Mouse (Mus musculus): Measurements from ENCODE around the gene Erg.

The Erg gene

DNA sequence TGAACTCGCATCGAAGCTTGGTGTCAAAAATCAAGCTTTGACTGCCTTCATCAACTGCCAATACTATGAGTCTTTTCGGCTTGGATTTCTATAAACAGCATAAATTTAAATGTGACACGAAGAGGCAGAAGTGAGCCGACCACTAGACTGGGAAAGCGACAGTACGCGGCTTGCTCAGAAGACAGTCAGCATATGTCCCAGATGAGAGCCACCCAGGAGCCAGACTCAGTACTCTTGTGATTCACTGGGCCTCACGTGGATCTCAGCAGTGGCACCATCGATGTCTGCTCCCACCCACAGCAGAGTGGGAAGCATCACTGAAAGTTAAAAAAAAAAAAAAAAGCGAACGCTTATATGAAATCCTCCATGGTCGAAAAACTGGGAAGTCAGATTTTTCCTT, 105.2 kb downstream of the Erg start:
- DNase-seq (ENCODE audit: low spot score), result no peak

GRCm38 (mm10) chr16:95478558-95478957, 107.8 kb downstream of the Erg start:
- no peak for DNase-seq (ENCODE audit: low spot score)

GRCm38 (mm10) chr16:95475041-95475440, 111.4 kb downstream of the Erg start:
- no peak for DNase-seq (ENCODE audit: low spot score)

GRCm38 (mm10) chr16:95473946-95474345, 112.4 kb downstream of the Erg start:
- no peak for DNase-seq (ENCODE audit: low spot score)

- no peak for DNase-seq (ENCODE audit: low spot score)
Observed at GRCm38 (mm10) chr16:95472771-95473170, 113.6 kb downstream of the Erg start.

DNA sequence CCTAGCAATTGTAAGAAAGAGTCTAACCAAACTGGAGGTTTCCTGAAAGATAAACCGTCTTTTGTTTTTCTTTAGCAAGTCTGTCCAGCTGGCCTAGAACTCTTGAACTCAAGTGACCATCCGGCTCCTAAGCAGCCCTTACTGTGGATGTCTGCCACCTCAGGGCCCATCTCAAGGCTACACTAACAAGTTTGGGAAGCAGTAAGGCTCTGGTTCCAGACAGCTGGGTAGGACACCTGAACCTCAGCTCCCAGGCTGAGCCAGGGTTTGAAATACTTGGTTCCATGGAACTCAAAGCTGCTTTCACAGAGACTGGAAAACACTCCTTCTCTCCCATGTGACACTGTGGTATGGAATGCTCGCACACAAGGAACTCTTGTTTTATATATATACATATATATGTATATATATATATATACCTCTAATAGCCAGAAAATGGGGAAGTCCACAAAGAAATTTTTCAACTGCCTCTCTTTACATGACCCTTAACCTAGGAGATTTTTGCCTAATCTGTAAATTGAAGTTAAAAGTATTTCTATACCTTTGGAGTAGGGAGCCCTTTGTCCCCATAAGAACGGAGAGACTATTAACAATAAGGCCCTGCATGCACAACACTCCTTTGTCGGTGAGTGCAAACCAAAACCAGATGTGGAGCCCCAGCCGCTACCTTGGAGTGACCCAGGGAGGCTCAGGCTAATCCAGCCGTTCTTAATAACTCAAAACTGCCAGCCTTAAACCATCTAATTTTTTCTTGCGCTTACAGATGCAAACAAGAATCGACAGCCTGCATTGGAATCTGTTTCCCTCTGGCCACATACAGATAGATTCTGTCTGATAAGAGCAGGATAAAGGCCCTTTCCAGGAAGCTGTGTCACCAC, 116.9 kb downstream of the Erg start:
- DNase-seq (ENCODE audit: low spot score), result no peak

- DNase-seq (ENCODE audit: low spot score), result no peak
Observed at GRCm38 (mm10) chr16:95467893-95468292, 118.5 kb downstream of the Erg start.

DNA sequence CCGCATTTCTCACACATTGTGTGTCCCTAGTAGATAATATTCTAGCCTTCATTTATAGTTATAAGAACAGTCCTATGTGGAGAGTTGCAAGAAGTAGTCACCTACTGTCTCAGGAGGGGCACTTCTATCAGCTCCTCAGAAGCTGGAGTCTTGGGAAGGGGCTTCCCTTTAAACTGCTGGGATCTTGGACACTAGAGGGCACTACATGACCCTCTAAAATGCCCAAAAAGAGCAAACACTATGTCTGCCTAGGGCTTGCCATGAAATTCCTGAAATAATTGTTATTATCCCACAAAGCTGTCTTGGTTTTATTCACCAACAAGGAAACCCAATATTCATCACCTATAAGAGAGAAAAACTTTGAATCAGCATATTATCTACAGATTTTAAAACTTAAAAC, 119.8 kb downstream of the Erg start:
- no peak for DNase-seq (ENCODE audit: low spot score)

DNA sequence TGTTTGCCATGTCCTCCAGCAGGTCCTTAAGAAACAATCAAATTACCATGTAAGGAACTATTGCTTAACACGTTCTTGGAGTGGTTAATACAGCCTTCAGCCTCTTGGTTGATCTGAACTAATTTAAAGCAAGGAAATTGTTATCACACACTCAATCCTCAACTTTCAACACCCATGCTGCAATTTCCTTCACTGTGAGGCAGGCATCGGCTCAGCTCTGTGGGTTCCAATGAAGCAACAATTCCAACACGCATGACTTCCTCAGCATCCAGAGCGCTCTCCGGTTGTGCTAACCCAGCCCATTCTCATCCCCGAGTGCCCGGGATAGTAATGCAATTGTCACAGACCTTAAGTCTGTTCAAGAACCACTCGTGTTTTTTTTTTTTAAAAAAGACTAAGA, 121.8 kb downstream of the Erg start:
- no peak for DNase-seq (ENCODE audit: low spot score)

- DNase-seq (ENCODE audit: low spot score), result no peak
Observed at GRCm38 (mm10) chr16:95463796-95464195, 122.6 kb downstream of the Erg start.

- DNase-seq (ENCODE audit: low spot score), result no peak
Observed at GRCm38 (mm10) chr16:95461941-95462340, 124.5 kb downstream of the Erg start.

- DNase-seq (ENCODE audit: low spot score), result no peak
Observed at GRCm38 (mm10) chr16:95460336-95460735, 126.1 kb downstream of the Erg start.

- no peak for DNase-seq (ENCODE audit: low spot score)
Observed at GRCm38 (mm10) chr16:95459325-95459691, 127.1 kb downstream of the Erg start.

DNA sequence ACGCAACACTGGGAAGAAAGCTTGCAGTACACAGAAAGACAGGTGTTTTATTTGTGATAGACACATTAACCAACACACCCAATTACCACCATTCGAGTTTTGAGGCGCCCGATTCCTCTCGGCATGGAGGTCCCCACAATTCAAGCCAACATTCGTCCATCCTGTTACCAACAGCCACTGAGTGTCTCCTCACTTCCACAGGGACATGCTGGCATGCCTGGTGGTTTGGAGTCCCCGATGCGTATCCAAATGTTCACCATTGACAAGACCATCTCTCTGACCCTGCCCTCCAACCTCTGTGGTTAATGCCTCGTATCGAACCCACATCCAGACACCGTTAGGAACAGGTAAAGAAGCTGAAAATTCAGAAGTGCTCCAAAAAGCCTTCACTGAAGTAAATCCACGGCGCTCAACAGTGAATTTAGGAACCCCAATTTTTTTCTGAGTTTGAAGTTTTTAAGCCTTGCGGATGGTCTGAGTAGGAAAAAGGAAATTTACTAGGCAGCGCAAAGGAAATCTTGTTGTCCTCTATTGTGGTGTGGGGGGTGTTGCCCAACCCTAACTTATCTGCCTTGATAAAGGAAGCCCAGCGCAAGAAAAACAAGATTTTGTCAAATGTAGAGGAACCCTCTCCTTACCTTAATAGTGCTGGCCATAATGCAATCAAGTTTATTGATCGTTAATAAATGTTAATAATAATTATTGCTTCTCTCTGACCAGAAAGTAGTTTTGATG, 127.6 kb downstream of the Erg start:
- no peak for DNase-seq (ENCODE audit: low spot score)

GRCm38 (mm10) chr16:95457006-95457405, 129.4 kb downstream of the Erg start:
- DNase-seq (ENCODE audit: low spot score), result no peak

DNA sequence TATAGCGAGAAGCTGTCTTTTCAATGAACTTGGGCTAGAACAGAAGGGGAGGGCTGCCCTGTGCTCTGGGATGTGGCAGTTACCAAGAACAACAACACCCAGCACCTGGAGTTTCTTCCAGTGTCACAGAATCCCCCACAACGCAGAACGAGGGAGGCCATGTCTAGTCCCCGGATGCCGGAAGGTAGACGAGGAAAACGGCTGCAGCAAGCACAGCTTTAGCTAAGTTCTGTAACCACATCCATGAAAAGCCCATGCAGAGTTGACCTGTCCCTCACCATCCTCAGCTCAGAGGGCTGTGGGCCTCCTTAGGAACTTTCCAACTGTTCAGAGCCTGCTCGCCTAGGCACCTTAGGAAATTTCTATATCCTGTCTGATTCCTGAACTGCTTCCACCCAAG, 130.5 kb downstream of the Erg start:
- no peak for DNase-seq (ENCODE audit: low spot score)

GRCm38 (mm10) chr16:95455461-95455860, 130.9 kb downstream of the Erg start:
- DNase-seq (ENCODE audit: low spot score), result no peak

DNA sequence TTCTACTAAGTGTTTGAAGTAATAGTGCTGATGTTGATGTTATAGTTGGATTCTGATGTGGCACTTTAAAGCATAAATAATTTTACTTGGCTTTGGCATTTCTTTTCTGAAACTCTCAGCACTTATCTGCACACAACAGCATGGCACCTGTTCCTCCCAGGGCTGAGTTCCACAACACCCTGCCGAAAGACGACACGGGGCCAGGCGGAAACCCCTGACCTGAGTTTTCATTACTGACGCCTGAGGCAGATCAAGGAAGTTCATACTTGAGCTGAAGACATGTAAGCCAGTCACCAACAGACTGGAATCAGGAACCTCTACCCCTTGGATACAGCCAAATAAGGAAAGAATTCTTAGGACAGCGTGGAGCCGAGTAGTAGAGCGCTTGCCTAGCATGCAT, 134.0 kb downstream of the Erg start:
- no peak for DNase-seq (ENCODE audit: low spot score)

- no peak for DNase-seq (ENCODE audit: low spot score)
Observed at GRCm38 (mm10) chr16:95449361-95449725, 137.1 kb downstream of the Erg start.

DNA sequence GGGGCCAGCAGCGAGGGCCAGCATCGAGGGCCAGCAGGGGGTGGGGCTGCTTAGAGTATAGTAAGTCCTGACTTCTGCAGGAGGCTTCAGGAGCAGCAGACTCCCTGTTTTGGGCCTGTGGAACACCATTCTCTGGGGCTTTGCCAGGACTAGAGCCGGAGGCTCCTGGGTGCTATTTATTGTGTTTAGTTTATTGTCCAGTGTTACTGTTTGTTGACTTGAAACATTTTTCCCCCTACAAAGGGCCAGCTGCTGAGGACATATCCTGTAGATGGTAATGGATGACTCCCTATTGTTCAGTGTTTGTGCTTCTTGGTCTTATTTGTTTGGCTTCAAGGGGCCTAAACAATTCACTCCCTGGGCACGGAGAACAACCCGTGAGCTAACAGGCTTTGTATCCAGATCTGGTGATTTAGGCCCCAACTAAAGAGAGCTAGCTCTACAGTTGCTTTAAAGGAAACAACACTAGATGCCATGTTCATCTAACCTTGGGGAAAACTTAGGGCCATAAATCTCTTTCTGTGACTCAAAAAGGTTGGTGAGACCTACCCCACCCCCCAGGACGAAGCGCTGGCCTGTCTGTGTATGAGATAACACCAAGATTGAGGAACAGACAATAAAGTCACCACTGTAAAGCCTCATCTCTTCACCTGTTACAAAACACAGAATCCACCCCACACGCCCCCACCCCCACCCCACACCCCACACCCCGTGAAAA, 137.6 kb downstream of the Erg start:
- no peak for DNase-seq (ENCODE audit: low spot score)

- DNase-seq (ENCODE audit: low spot score), result no peak
Observed at GRCm38 (mm10) chr16:95447896-95448295, 138.5 kb downstream of the Erg start.

DNA sequence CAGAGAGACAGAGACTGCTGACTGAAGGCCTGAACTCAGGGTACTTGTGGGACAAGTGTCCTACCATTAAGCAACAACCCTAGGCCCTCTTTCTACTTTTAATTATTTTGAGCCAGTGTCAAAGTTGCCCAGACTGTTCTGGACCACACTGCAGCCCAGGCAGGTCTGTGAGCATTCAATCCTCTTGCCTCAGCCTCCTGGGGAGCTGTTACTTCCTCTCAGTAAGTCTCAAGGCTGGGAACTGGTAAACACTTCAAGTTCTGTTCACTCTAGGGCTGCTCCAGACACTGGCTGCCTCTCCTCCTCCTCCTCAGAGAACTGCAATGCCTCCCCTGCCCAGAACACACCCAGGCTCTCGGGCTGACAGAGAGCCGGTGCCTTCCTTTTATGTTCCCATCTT, 140.0 kb downstream of the Erg start:
- no peak for DNase-seq (ENCODE audit: low spot score)

- DNase-seq (ENCODE audit: low spot score), result no peak
Observed at GRCm38 (mm10) chr16:95442023-95442422, 144.4 kb downstream of the Erg start.

All from T-cell, adult 2 months (primary cell).